Mouse (Mus musculus) cerebellum, adult 18-20 months (tissue): ENCODE data around the gene Gm11992.
A peak's percentile ranks its signal among the peaks of the same experiment; 100 is the strongest.

Source experiments
- DNase-seq, 2 experiments: peaks; one replicate each; pipeline ENCODE4 v3.0.0; 2021

The Gm11992 gene

GRCm38 (mm10) chr11:9116916-9117315 lies 68.5 kb downstream of the Gm11992 start:
- no peak for DNase-seq

- peak; percentile 42 to 46 for DNase-seq
Measured at GRCm38 (mm10) chr11:9117358-9118049, 69.1 kb downstream of the Gm11992 start.

- DNase-seq = no peak
Measured at GRCm38 (mm10) chr11:9118050-9118420, 69.6 kb downstream of the Gm11992 start, which contains the start of gene Upp1. Upp1 (plus strand) TSS chr11:9118103.

- peak; percentile 17 to 23 for DNase-seq
Measured at GRCm38 (mm10) chr11:9118421-9119121, 70.2 kb downstream of the Gm11992 start.
